ENCODE assay signal across 21 mouse cellular contexts in the genomic region with DNA sequence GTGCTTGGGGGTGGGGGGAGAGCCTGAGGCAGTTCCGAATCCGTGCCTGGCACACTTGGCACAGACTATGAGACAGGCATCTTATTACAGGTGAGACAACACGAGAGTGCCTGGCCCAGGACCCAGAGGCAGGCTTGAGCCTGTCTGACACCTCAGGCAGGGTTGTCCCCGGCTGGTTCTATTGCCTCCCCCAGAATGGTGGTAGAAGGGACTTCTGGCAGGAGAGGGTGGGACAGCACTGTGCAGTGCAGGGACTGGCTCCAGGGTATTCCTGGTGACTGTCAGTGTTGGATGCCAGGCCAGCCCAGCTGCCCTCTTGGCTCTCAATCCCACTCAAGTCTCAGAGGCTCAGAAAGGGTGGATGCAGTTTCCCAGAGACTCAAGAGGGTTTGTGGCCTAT. TPM values are rescaled to one million over a fixed set of nuclear protein-coding genes. Genes with fewer than 3 reads are reported as not detected.
A peak's percentile ranks its signal among the peaks of the same experiment; 100 is the strongest.
DNase-seq lines count a peak whose midpoint lies in the region; ATAC-seq and TF ChIP-seq lines count a peak whose summit lies in the region.
"Had no signal": no experiment of that assay in that cellular context is flagged by ENCODE, and none has a peak within 500 bp of the region (broad histone marks: within the 10 kb centered on the region; RNA-seq: fewer than 3 reads in every experiment).

No protein-coding gene starts in this region.

- H3K36me3 ChIP-seq in forebrain, embryonic 13.5 days (ENCODE audit: poor library complexity, severe bottlenecking) = no peaks in the 10 kb centered on the region
- H3K36me3 ChIP-seq in forebrain, embryonic 12.5 days (replicated peaks) = no peaks in the 10 kb centered on the region
- H3K36me3 ChIP-seq in forebrain, embryonic 15.5 days = no peaks in the 10 kb centered on the region
- H3K36me3 ChIP-seq: heart, embryonic 10.5 days; hindbrain, embryonic 13.5 days; intestine, embryonic 15.5 days had no signal

- ATAC-seq in forebrain, embryonic 13.5 days = peak; percentile 38; the same call in 1 of the 2 replicates
- ATAC-seq in forebrain, embryonic 12.5 days (ENCODE audit: low FRiP score) = no peak
- ATAC-seq in forebrain, embryonic 15.5 days (replicated peaks) = peak; percentile 49
- ATAC-seq in megakaryocyte progenitor cell, adult 5-6 weeks (replicated peaks; ENCODE audit: poor library complexity) = no peak
- ATAC-seq: intestine, embryonic 15.5 days had no signal

- no peak for TF ChIP-seq CTCF in brain, embryonic 14.5 days (IDR thresholded peaks at IDR 0.05; ENCODE audit: borderline replicate concordance, extremely low read depth, insufficient read depth, insufficient read length)

- peak; percentile 59 to 66 for DNase-seq in cerebellum, postnatal 14 days
- no peak for DNase-seq in cerebellum, adult 11-12 months
- peak; percentile 77 for DNase-seq in brain, embryonic 14.5 days (ENCODE audit: low read depth)
- no peak for DNase-seq in kidney, postnatal 36 days
- DNase-seq: adrenal gland, postnatal 10 days; cerebellum, adult 2 months; gastrocnemius, postnatal 10 days; heart, adult 18-20 months; heart, postnatal 10 days; heart, postnatal 4 days had no signal

- H3K9me3 ChIP-seq in forebrain, embryonic 13.5 days (replicated peaks) = no peaks in the 10 kb centered on the region
- H3K9me3 ChIP-seq in forebrain, embryonic 12.5 days = no peaks in the 10 kb centered on the region
- H3K9me3 ChIP-seq in forebrain, embryonic 15.5 days = no peaks in the 10 kb centered on the region
- H3K9me3 ChIP-seq: heart, embryonic 10.5 days; hindbrain, embryonic 13.5 days; intestine, embryonic 15.5 days had no signal

- H3K4me2 ChIP-seq in forebrain, embryonic 13.5 days = no peak overlapping the region
- no peak overlapping the region for H3K4me2 ChIP-seq in forebrain, embryonic 12.5 days
- no peak overlapping the region for H3K4me2 ChIP-seq in forebrain, embryonic 15.5 days (replicated peaks)
- H3K4me2 ChIP-seq: hindbrain, embryonic 13.5 days; intestine, embryonic 15.5 days had no signal

- peaks cover 17% of the 10 kb centered on the region; the same call in 1 of the 2 replicates for H3K27me3 ChIP-seq in forebrain, embryonic 13.5 days
- peaks cover 33% of the 10 kb centered on the region for H3K27me3 ChIP-seq in forebrain, embryonic 12.5 days
- H3K27me3 ChIP-seq in forebrain, embryonic 15.5 days = no peaks in the 10 kb centered on the region

- no peak overlapping the region for H3K9ac ChIP-seq in forebrain, embryonic 13.5 days
- no peak overlapping the region for H3K9ac ChIP-seq in forebrain, embryonic 12.5 days
- no peak overlapping the region for H3K9ac ChIP-seq in forebrain, embryonic 15.5 days (replicated peaks)
- H3K9ac ChIP-seq: hindbrain, embryonic 13.5 days; intestine, embryonic 15.5 days had no signal

- peaks cover 38% of the 10 kb centered on the region for H3K4me1 ChIP-seq in forebrain, embryonic 13.5 days
- peaks cover 7% of the 10 kb centered on the region for H3K4me1 ChIP-seq in forebrain, embryonic 12.5 days
- peaks cover 52% of the 10 kb centered on the region for H3K4me1 ChIP-seq in forebrain, embryonic 15.5 days
- H3K4me1 ChIP-seq: intestine, embryonic 15.5 days had no signal

- TF ChIP-seq POLR2A in brain, embryonic 14.5 days (IDR thresholded peaks at IDR 0.05; ENCODE audit: borderline replicate concordance, extremely low read depth, insufficient read depth, insufficient read length, poor library complexity, severe bottlenecking) = no peak

- H3K4me3 ChIP-seq in forebrain, embryonic 13.5 days = no peak overlapping the region
- no peak overlapping the region for H3K4me3 ChIP-seq in forebrain, embryonic 12.5 days (replicated peaks)
- H3K4me3 ChIP-seq in forebrain, embryonic 15.5 days = no peak overlapping the region
- H3K4me3 ChIP-seq: heart, embryonic 10.5 days; hindbrain, embryonic 13.5 days; intestine, embryonic 15.5 days had no signal

- 58% methylated on average over 4 of the region's 4 CpGs for WGBS in forebrain, embryonic 13.5 days
- WGBS in forebrain, embryonic 12.5 days = 69% methylated on average over 4 of the region's 4 CpGs
- 62% methylated on average over 4 of the region's 4 CpGs for WGBS in forebrain, embryonic 15.5 days

- peak overlapping the region; percentile 12; the same call in 1 of the 2 replicates for H3K27ac ChIP-seq in forebrain, embryonic 13.5 days
- no peak overlapping the region for H3K27ac ChIP-seq in forebrain, embryonic 12.5 days
- H3K27ac ChIP-seq in forebrain, embryonic 15.5 days (replicated peaks) = peak overlapping the region; percentile 44
- H3K27ac ChIP-seq: heart, embryonic 10.5 days; hindbrain, embryonic 13.5 days; intestine, embryonic 15.5 days had no signal

RNA-seq across cellular contexts. Expression of gene Mpped1, which starts 4.3 kb away (rescaled TPM):
- 84.8 and 104 TPM in 2 replicates for polyA plus RNA-seq in forebrain, embryonic 13.5 days (2015; fragmentation: Nextera tagmentation; extraction: Ambion mirVana)
- polyA plus RNA-seq in forebrain, embryonic 12.5 days (2016; fragmentation: Nextera tagmentation; extraction: Ambion mirVana) = 30.6 and 41.1 TPM in 2 replicates
- 51.5 and 124 TPM in 2 replicates for polyA plus RNA-seq in brain, embryonic 14.5 days (2012; rRNA removed)
- polyA plus RNA-seq in forebrain, embryonic 15.5 days (2015; fragmentation: Nextera tagmentation; extraction: Ambion mirVana) = 323 and 347 TPM in 2 replicates
- not detected in 2 replicates for total RNA-seq in megakaryocyte progenitor cell, adult 5-6 weeks (2015)
- not detected in 2 replicates for total RNA-seq in megakaryocyte progenitor cell, adult 5-6 weeks (2017)
- total RNA-seq: heart, adult 18-20 months; heart, postnatal 4 days; MEL had no signal
- polyA plus RNA-seq: C2C12; heart, embryonic 14.5 days; kidney, adult 2 months had no signal

RNA-seq across cellular contexts. Expression of gene Scube1, which starts 50.1 kb away (rescaled TPM):
- polyA plus RNA-seq in forebrain, embryonic 13.5 days (2015; fragmentation: Nextera tagmentation; extraction: Ambion mirVana) = 10.7 and 13.0 TPM in 2 replicates
- 17.9 and 20.4 TPM in 2 replicates for polyA plus RNA-seq in forebrain, embryonic 12.5 days (2016; fragmentation: Nextera tagmentation; extraction: Ambion mirVana)
- 15.1 and 24.7 TPM in 2 replicates for polyA plus RNA-seq in brain, embryonic 14.5 days (2012; rRNA removed)
- 17.9 and 20.9 TPM in 2 replicates for polyA plus RNA-seq in forebrain, embryonic 15.5 days (2015; fragmentation: Nextera tagmentation; extraction: Ambion mirVana)
- not detected in 2 replicates for total RNA-seq in megakaryocyte progenitor cell, adult 5-6 weeks (2015)
- total RNA-seq in megakaryocyte progenitor cell, adult 5-6 weeks (2017) = not detected in 2 replicates
- total RNA-seq: MEL had no signal
- polyA plus RNA-seq: C2C12 had no signal

Comparison
In these comparisons a context has a peak if more than half of its experiments do, and no peak if none do; other contexts are left out.
1. DNase-seq: peak in cerebellum, postnatal 14 days (2 of 2) and brain, embryonic 14.5 days (single experiment); none in cerebellum, adult 11-12 months (single experiment) and kidney, postnatal 36 days (0 of 2).
2. ATAC-seq: peak in forebrain, embryonic 13.5 days (single experiment) and forebrain, embryonic 15.5 days (single experiment); none in forebrain, embryonic 12.5 days (single experiment) and megakaryocyte progenitor cell, adult 5-6 weeks (single experiment).